20 mouse cellular contexts compared by ENCODE assay signal in the genomic region with DNA sequence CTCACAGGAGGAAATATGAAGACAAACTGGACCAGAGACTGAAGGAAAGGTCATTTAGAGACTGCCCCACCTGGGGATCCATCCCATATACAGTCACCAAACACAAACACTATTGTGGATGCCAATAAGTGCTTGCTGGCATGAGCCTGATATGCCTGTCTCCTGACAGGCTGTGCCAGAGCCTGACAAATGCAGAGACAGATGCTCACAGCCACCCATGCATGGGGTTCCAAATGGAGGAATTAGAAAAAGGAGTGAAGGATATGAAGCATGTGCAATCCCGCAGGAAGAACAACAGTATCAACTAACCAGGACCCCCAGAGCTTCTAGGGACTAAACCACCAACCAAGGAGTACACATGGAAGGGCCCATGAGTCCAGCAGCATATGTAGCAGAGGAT.
DNase-seq lines count a peak whose midpoint lies in the region; ATAC-seq and TF ChIP-seq lines count a peak whose summit lies in the region.
"Had no signal": no experiment of that assay in that cellular context is flagged by ENCODE, and none has a peak within 500 bp of the region (broad histone marks: within the 10 kb centered on the region; RNA-seq: fewer than 3 reads in every experiment).

No protein-coding gene starts in this region.

- no peak for ATAC-seq in cerebellum, adult (ENCODE audit: insufficient number of reproducible peaks, low FRiP score, low TSS enrichment)
- ATAC-seq in activated CD4-positive, CD25-positive, alpha-beta regulatory T cell, adult 4 months: no peak
- ATAC-seq: CD4-positive, CD25-positive, alpha-beta regulatory T cell, adult 4 months; forebrain, postnatal 0 days had no signal

- H3K4me3 ChIP-seq in layer of hippocampus, adult 2 months: no peak overlapping the region
- H3K4me3 ChIP-seq: embryonic facial prominence, embryonic 12.5 days; heart, adult 2 months; heart, embryonic 12.5 days; hindbrain, embryonic 10.5 days; hindbrain, embryonic 15.5 days had no signal

- H3K27ac ChIP-seq in layer of hippocampus, adult 2 months: no peak overlapping the region
- H3K27ac ChIP-seq: embryonic facial prominence, embryonic 12.5 days; heart, adult 2 months; hindbrain, embryonic 10.5 days; hindbrain, embryonic 15.5 days had no signal

- peak; percentile 2 to 5 for DNase-seq in cerebellum, postnatal 10 days
- DNase-seq in layer of hippocampus, adult 2 months (ENCODE audit: low spot score in 2 of 2): peak; percentile 40 to 51
- peak; percentile 2 to 13 for DNase-seq in layer of hippocampus, postnatal 10 days (ENCODE audit: low spot score in 2 of 2)
- no peak for DNase-seq in lung, postnatal 14 days
- no peak for DNase-seq in heart, adult 9 months (ENCODE audit: low spot score in 2 of 2)
- DNase-seq: adrenal gland, postnatal 10 days; B cell, adult 2 months; cerebellum, adult 2 months; cerebellum, postnatal 14 days; embryo, embryonic 11 days; forebrain, postnatal 0 days; gastrocnemius, postnatal 14 days; heart, adult 2 months had no signal

- TF ChIP-seq CTCF in layer of hippocampus, adult 2 months (conservative IDR thresholded peaks at IDR 0.05): no peak

Comparison
In these comparisons a context has a peak if more than half of its experiments do, and no peak if none do; other contexts are left out.
1. DNase-seq: peak in cerebellum, postnatal 10 days (2 of 2), layer of hippocampus, adult 2 months (2 of 2) and layer of hippocampus, postnatal 10 days (2 of 2); none in lung, postnatal 14 days (single experiment) and heart, adult 9 months (0 of 2).